Mouse (Mus musculus): ENCODE results near the gene Zfp263. TPM values are rescaled to one million over a fixed set of nuclear protein-coding genes. Genes with fewer than 3 reads are reported as not detected.

Zfp263 gene
- 11.0 TPM for polyA plus RNA-seq (2014; fragmentation: Illumina TruSeq; extraction: RNeasy Lipid Tissue Mini Kit (QIAGEN cat#74804); ENCODE audit: insufficient read depth, low read depth, low replicate concordance)

DNA sequence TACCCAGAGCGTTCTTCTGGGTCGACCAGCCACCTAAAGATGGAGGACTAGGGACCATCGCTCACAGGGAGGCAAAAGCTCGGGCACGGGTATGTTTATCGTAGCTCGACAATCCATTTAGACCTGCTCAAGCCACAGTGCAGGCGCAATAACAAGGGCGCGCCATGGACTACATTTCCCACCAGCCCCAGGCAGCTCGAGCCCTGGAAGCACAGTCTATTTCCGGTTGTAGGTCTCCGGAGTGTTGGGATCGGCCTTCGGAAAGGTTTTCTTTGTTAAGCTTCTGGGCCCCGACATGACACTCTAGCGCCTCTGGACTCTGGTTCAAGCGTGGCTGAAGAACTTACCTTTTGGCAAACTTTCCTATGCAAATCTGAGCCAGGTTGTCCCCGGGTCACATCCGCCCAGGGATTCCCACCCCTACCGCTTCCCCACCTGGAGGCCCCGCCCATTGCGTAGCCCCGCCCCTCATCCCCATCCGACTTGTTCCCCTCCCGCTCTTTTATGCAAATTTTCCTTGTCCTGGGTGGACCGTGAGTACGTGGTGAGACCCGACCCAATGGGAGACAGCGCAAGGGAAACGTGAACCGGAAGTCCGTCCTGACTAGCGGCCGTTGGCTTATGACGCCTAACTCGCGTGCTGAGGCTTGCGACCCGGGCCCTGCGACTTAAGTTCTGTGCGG lies at the start of gene Zfp263:
Zfp263 (plus strand) TSS at position 591 of the 683 bp plus-strand sequence.

GRCm38 (mm10) chr16:3717980-3718379 lies 25.9 kb upstream of the Zfp263 start, which contains the start of gene Mefv:
Gene Mefv (minus strand): TSS chr16:3718097.

Other genes starting within 250 kb of the Zfp263 start
- gene Olfr161, start 153.1 kb upstream of the Zfp263 start, polyA plus RNA-seq (2014; fragmentation: Illumina TruSeq; extraction: RNeasy Lipid Tissue Mini Kit (QIAGEN cat#74804); ENCODE audit: insufficient read depth, low read depth, low replicate concordance), result not detected
- gene Mefv, start 26.0 kb upstream of the Zfp263 start, polyA plus RNA-seq (2014; fragmentation: Illumina TruSeq; extraction: RNeasy Lipid Tissue Mini Kit (QIAGEN cat#74804); ENCODE audit: insufficient read depth, low read depth, low replicate concordance), result 0.71 TPM
- gene Olfr15, start 86.8 kb downstream of the Zfp263 start, polyA plus RNA-seq (2014; fragmentation: Illumina TruSeq; extraction: RNeasy Lipid Tissue Mini Kit (QIAGEN cat#74804); ENCODE audit: insufficient read depth, low read depth, low replicate concordance), result not detected
- 0.40 TPM for gene Zfp174, start 103.2 kb downstream of the Zfp263 start, polyA plus RNA-seq (2014; fragmentation: Illumina TruSeq; extraction: RNeasy Lipid Tissue Mini Kit (QIAGEN cat#74804); ENCODE audit: insufficient read depth, low read depth, low replicate concordance)
- 27.7 TPM for gene Naa60, start 128.3 kb downstream of the Zfp263 start, polyA plus RNA-seq (2014; fragmentation: Illumina TruSeq; extraction: RNeasy Lipid Tissue Mini Kit (QIAGEN cat#74804); ENCODE audit: insufficient read depth, low read depth, low replicate concordance)
- gene Zfp597, start 140.5 kb downstream of the Zfp263 start, polyA plus RNA-seq (2014; fragmentation: Illumina TruSeq; extraction: RNeasy Lipid Tissue Mini Kit (QIAGEN cat#74804); ENCODE audit: insufficient read depth, low read depth, low replicate concordance), result 6.5 TPM
- 0.39 TPM for gene Gm20695, start 140.6 kb downstream of the Zfp263 start, polyA plus RNA-seq (2014; fragmentation: Illumina TruSeq; extraction: RNeasy Lipid Tissue Mini Kit (QIAGEN cat#74804); ENCODE audit: insufficient read depth, low read depth, low replicate concordance)
- 15.3 TPM for gene 1700037C18Rik, start 164.6 kb downstream of the Zfp263 start, polyA plus RNA-seq (2014; fragmentation: Illumina TruSeq; extraction: RNeasy Lipid Tissue Mini Kit (QIAGEN cat#74804); ENCODE audit: insufficient read depth, low read depth, low replicate concordance)
- gene Cluap1, start 164.7 kb downstream of the Zfp263 start, polyA plus RNA-seq (2014; fragmentation: Illumina TruSeq; extraction: RNeasy Lipid Tissue Mini Kit (QIAGEN cat#74804); ENCODE audit: insufficient read depth, low read depth, low replicate concordance), result 17.5 TPM
- 1.00 TPM for gene Nlrc3, start 232.5 kb downstream of the Zfp263 start, polyA plus RNA-seq (2014; fragmentation: Illumina TruSeq; extraction: RNeasy Lipid Tissue Mini Kit (QIAGEN cat#74804); ENCODE audit: insufficient read depth, low read depth, low replicate concordance)

Measured in lung, adult 10 weeks (tissue).